Mouse (Mus musculus) spleen, adult 2 months (tissue): ENCODE measurements around the gene Fads2. TPM values are rescaled to one million over a fixed set of nuclear protein-coding genes. Genes with fewer than 3 reads are reported as not detected.

Experiments used
- DNase-seq, 2 experiments: peaks; one replicate each; pipeline versions ENCODE4 v3.0.0 to v3.0.0-alpha.2; 2012 to 2021; ENCODE audit warnings: low spot score in 2 of 2, low read depth in 1 of 2
- H3K27ac ChIP-seq: fragments of 200-500 bp; 2 replicates; pipeline ENCODE4 v1.5.1; 2012; ENCODE audit warnings: low read length, inconsistent platforms; ENCODE audit not compliant: insufficient read depth
- H3K27me3 ChIP-seq: fragments of 200-500 bp; 2 replicates; pipeline ENCODE4 v1.6.1; 2012; ENCODE audit warnings: mild to moderate bottlenecking, moderate library complexity, low read length, inconsistent platforms; ENCODE audit not compliant: control insufficient read depth, insufficient read depth
- H3K36me3 ChIP-seq: fragments of 200-500 bp; 2 replicates; pipeline ENCODE4 v1.6.1; 2012; ENCODE audit warnings: mild to moderate bottlenecking, low read length, inconsistent platforms; ENCODE audit not compliant: control insufficient read depth, insufficient read depth
- H3K4me1 ChIP-seq: fragments of 200-500 bp; 2 replicates; pipeline ENCODE4 v1.6.1; 2011; ENCODE audit warnings: inconsistent platforms; ENCODE audit not compliant: control insufficient read depth, insufficient read depth, insufficient read length
- H3K4me3 ChIP-seq: fragments of 200-500 bp; 2 replicates; pipeline ENCODE4 v1.5.1; 2011; ENCODE audit warnings: mild to moderate bottlenecking, inconsistent platforms; ENCODE audit not compliant: insufficient read depth, insufficient read length; ENCODE audit errors: extremely low read depth
- CTCF ChIP-seq: fragments of 200-500 bp; IDR thresholded peaks from 2 replicates; pipeline ENCODE4 v1.5.1; 2011; ENCODE audit warnings: mild to moderate bottlenecking, inconsistent platforms; ENCODE audit not compliant: insufficient read depth, insufficient read length, insufficient replicate concordance; ENCODE audit errors: extremely low read depth
- POLR2A ChIP-seq: fragments of 200-500 bp; IDR thresholded peaks from 2 replicates; pipeline ENCODE4 v1.6.1; 2011; ENCODE audit warnings: low read depth, low read length, inconsistent platforms
- WGBS: fragments of 180-500 bp; shearing (Covaris S2); methylation state at CpG from one replicate; pipeline ENCODE4 v1.1.7; 2018; 5-methylcytosine and 5-hydroxymethylcytosine counted together
- polyA plus RNA-seq: library from polyadenylated mRNA; depleted of rRNA; stranded (reverse); fragments of >200 nt; gene quantifications from 2 replicates; pipeline ENCODE4 v1.2.3, GENCODE M21; 2012

Gene Fads2
- polyA plus RNA-seq, 1 experiment = 9.6 TPM

DNA sequence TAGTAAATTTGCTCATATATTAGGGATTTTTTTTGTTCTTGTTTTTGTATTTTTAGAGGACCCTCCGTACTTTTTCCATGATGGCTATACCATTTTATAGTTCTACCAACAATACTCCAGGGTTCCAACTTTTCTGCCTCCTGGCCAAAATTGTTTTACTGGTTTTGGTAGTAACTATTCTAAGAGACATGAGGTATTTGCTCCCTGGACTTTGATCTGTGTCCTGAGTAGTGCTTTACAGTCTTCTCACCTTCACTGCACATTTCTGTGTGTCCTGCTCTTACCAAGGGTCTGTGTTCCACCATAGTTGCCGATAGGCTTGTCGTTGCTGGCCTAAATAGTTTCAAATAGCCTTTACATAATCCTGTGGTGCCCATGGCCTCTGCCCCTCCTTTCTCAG lies 63.2 kb downstream of the Fads2 start:
- DNase-seq = no peak
- no peaks in the 10 kb centered on the region for H3K36me3 ChIP-seq

DNA sequence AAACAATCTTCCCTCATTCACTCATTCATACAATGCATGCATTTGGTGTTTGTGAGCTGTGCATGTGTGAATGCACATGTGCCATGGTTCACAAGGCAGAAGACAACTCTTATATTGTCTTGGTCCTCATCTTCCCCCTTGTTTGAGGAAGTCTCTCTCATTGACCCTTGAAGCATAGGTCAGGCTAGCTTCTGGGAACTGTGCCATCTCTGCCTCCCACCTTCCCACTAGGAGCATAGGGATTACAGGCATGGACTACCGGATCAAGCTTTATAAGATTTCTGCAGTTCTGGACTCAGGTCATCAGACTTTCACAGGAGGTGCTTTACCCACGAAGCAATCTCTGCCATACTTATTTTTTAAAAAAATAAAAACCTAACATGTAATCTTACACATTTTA lies 64.0 kb downstream of the Fads2 start:
- no peak overlapping the region for H3K4me3 ChIP-seq
- DNase-seq = no peak
- H3K27me3 ChIP-seq = peaks cover 9% of the 10 kb centered on the region; the same call in 1 of the 2 replicates
- no peak for TF ChIP-seq CTCF
- no peak for TF ChIP-seq POLR2A
- H3K27ac ChIP-seq = no peak overlapping the region
- H3K4me1 ChIP-seq = peaks cover 9% of the 10 kb centered on the region
- no peaks in the 10 kb centered on the region for H3K36me3 ChIP-seq
- WGBS = 82% methylated on average over 2 of the region's 2 CpGs

More for the DNA sequence above, 63.2 kb downstream of the Fads2 start:
- WGBS = 95% methylated on average over 3 of the region's 3 CpGs
- no peak for TF ChIP-seq CTCF
- TF ChIP-seq POLR2A = no peak
- Histone ChIP-seq H3K27ac (no peak overlapping the region), H3K4me1 (peaks cover 9% of the 10 kb centered on the region), H3K27me3 (peaks cover 9% of the 10 kb centered on the region; the same call in 1 of the 2 replicates), H3K4me3 (no peak overlapping the region)

DNA sequence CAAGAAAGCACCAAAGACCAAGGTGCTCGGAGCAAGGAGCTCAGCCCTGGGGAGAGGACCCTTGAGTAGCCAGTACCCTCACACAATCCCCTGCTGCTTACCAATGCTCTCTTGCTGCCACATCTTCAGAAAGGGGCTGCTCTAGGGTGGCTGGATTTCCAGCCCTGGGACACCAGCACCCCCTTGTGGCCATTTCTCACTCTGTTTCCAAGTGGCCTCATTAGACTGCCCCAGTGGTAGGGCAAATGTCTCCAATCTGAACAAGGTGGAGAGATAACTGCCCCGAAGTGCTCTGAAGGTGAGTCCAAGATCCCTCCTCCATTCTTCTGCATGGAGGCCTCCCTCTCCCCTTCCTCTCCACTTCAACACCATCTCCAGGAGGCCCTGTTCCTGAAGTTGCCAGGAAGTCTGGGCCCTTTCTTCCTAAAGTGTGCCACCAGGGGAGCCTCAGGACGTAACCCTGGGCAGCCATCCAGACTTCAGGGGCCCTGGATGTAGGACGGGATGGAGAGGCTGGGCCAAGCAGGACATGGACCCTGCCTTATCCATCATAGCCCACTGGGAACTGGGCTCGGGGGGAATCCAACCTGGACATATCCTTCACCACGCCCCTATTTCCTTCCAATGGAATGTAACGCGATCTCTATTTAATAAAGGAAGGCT lies 66.6 kb downstream of the Fads2 start:
- no peak for TF ChIP-seq POLR2A
- peak; percentile 91 for TF ChIP-seq CTCF
- Histone ChIP-seq H3K4me3 (no peak overlapping the region), H3K4me1 (no peaks in the 10 kb centered on the region), H3K27ac (no peak overlapping the region), H3K27me3 (no peaks in the 10 kb centered on the region), H3K36me3 (no peaks in the 10 kb centered on the region)
- DNase-seq = peak; percentile 57 to 74
- WGBS = 74% methylated on average over 8 of the region's 8 CpGs

DNA sequence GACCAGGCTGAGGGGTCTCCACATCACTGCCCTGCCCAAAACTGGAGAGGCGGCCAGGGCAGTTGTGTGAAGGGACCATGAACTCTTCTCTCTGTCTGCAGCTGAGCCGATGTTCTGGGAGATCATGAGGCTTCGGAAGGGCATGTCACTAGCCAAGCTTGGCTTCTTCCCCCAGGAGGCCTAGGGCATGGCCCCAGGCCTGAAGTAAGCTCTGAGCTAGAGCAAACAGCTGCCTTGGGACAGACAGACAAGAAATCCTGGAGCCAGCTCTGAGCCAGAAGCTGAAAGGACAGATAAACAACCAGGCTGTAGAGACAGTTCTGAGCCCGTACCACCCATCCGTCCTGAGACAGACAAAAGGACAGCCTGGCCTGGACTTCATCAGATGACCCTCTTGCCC lies 67.2 kb downstream of the Fads2 start:
- no peak for DNase-seq
- no peak for TF ChIP-seq POLR2A
- TF ChIP-seq CTCF = no peak
- no peaks in the 10 kb centered on the region for H3K36me3 ChIP-seq
- H3K27ac ChIP-seq = no peak overlapping the region
- H3K4me1 ChIP-seq = no peaks in the 10 kb centered on the region
- no peak overlapping the region for H3K4me3 ChIP-seq
- 95% methylated on average over 5 of the region's 5 CpGs for WGBS
- H3K27me3 ChIP-seq = no peaks in the 10 kb centered on the region

DNA sequence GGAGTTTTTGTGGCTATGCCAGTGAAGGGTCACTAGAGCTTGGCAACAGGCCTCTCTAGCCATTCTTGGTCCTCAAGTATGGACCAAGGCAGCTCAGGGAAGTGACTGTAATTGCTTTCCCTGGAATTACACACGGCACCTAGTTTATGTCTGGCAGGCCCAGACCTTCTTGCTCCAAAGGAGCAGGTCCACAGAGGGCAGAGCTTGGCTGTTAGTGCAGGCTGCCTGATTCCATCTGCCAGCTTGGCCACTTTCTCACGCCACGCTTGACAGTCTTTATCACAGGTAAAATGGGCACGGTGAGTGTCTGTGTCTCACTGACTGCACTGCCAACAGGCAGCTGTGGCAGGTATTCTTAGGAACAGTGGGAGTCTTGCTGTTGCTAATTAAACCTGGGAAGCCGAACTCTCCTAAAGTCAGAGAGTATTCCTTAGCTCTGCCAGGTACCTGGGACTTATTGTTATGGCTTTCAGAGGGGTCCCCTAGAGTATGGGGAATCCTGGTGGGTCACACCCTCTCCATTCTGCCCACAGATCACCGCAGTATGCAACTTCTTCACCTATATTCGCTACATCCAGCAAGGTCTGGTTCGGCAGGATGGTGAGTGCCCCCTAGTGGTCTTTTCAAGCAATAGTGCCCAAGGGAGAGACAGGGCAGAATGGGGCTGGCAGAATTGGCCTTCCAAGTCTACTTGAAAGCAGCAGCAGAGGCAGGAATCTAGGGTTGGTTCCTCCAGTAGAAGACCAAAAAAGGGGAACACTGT lies 68.2 kb downstream of the Fads2 start:
- Histone ChIP-seq H3K4me1 (no peaks in the 10 kb centered on the region), H3K27ac (no peak overlapping the region), H3K4me3 (no peak overlapping the region), H3K36me3 (no peaks in the 10 kb centered on the region), H3K27me3 (no peaks in the 10 kb centered on the region)
- TF ChIP-seq CTCF (peak; percentile 66; the same call in 1 of the 2 replicates), POLR2A (no peak)
- WGBS = 53% methylated on average over 8 of the region's 8 CpGs
- peak; percentile 28 to 49 for DNase-seq

DNA sequence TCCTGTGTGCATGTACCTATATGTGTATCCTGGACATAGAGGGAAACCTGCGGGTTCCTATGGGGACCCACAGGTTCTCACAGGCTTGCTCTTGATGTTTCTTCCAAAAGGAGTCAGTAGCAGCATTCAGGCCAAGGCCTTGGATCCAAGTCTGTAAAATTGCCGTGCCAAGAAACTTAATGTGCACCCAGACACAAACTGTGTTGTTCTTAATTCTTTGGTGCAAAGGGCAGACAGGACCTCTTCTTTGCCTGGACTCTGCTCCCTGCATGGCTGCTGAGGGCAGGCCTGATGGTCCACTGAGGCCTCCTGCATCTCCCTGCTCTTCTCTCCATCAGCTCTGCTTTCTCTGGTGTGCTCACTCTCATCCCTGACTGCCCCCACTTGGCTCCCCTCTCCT lies 71.8 kb downstream of the Fads2 start:
- Histone ChIP-seq H3K27me3 (no peaks in the 10 kb centered on the region), H3K4me1 (no peaks in the 10 kb centered on the region), H3K36me3 (no peaks in the 10 kb centered on the region), H3K4me3 (no peak overlapping the region), H3K27ac (no peak overlapping the region)
- no peak for DNase-seq
- 89% methylated on average over 2 of the region's 2 CpGs for WGBS
- TF ChIP-seq POLR2A = no peak
- TF ChIP-seq CTCF = no peak
